Mouse (Mus musculus): Measurements from ENCODE around the gene Gm9573.

The Gm9573 gene

DNA sequence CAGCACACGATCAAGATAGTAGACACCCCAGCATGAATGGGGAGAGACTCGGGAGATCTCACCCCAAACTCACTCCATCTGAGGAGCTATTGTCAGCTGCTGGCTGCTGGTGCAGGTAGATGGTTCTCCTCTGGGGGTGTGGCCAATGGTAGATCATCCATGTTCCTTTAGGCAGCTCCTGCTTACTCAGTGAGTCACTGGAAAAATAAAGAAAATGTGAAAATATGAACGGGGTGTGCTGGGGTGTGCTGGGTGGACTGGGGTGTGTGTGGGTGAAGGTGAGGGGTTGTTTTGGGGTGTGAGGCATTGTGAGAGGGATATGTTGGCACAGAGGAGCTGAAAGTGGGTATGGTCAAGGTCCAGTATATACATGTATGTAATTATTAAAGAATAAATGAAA, 29.0 kb downstream of the Gm9573 start:
- ATAC-seq (ENCODE audit: insufficient number of reproducible peaks, low FRiP score, low TSS enrichment): no peak

DNA sequence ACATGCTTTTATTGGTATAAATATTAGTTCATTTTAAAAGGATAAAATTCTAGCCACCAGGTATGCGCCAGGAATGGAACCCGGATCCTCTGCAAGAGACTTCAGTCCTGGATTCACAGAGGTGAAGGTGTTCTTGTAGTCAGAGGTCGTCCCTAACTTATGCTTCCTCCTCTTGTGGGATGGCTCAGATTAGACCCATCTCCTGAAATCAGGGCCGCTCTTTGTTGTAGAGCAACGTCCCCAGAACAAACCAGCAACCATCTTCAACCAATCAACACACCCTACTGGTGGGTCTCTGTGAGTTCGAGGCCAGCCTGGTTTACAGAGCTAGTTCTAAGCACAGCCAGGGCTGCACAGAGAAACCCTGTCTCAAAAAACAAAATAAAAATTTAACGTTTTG, 32.0 kb downstream of the Gm9573 start:
- ATAC-seq (ENCODE audit: insufficient number of reproducible peaks, low FRiP score, low TSS enrichment): no peak

DNA sequence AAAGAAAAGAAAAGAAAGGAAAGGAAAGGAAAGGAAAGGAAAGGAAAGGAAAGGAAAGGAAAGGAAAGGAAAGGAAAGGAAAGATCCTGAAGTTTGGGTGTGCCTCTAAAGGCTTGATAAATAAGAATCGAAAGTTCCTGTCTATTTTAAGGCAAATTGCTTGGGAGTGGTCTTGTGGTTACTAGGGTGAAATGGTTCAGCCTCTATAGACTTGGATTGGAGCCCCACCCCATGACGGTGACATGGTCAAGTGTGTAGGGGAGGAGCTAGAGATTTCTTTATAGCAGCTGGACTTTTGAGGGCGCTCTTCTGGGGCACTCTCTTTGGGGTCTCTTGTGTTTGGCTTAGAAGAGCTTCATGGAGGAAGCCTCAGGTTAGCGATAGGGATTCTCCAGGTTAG, 32.7 kb downstream of the Gm9573 start:
- ATAC-seq (ENCODE audit: insufficient number of reproducible peaks, low FRiP score, low TSS enrichment): no peak

DNA sequence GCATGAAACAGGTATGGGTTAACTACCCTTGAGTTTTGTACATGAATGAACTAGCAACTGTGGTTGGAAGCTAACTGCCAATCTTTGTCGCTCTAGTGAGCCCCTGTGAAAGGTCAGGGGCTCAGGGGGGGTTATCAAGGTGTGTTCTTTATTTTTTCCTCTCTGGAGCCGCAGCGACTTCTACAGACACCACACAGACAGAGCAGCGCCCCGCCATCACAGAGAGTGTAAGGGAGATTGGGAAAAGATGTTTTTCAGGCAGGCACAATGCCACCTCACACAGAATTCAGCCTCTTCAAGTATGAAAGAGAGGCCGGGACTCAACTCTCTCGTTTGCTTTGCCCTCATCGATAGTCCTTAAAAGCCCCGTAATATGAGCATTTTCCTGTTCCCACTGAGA, 34.3 kb downstream of the Gm9573 start:
- ATAC-seq (ENCODE audit: insufficient number of reproducible peaks, low FRiP score, low TSS enrichment): no peak

DNA sequence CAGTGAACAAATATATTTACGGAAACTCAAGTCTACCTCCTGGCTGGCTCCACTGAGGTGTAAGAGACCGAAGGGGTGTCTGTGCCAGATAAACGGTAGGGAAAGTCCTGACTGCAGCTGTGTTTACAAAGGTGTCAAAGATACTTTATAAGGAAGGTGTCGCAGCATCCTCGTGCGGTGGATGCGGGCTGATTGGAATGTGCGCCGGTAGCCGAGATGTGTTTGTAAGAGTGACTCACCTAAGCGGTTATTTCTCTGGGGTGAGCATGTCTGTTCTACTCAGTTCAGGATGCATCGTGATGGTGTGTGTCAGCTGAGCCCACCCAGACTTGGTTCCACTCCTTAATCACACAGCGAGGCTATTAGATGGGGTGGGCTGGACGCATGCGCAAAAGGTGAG, 34.7 kb downstream of the Gm9573 start:
- no peak for ATAC-seq (ENCODE audit: insufficient number of reproducible peaks, low FRiP score, low TSS enrichment)

DNA sequence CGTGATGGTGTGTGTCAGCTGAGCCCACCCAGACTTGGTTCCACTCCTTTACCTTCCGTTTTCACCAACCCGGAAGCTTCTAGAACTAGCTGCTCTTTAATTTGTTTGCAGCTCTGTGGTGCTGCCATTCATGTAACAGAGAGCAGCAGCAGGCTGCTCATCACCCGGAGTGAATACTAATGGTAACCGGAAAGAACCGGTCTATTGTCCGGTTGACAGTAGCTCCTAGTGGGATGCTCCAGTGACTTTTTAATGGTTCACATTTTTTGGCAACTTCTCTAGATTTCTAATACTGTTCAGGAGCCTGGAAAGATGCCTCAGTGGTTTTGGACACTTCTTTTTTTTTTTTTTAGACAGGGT, 35.2 kb downstream of the Gm9573 start:
- ATAC-seq (ENCODE audit: insufficient number of reproducible peaks, low FRiP score, low TSS enrichment): no peak

DNA sequence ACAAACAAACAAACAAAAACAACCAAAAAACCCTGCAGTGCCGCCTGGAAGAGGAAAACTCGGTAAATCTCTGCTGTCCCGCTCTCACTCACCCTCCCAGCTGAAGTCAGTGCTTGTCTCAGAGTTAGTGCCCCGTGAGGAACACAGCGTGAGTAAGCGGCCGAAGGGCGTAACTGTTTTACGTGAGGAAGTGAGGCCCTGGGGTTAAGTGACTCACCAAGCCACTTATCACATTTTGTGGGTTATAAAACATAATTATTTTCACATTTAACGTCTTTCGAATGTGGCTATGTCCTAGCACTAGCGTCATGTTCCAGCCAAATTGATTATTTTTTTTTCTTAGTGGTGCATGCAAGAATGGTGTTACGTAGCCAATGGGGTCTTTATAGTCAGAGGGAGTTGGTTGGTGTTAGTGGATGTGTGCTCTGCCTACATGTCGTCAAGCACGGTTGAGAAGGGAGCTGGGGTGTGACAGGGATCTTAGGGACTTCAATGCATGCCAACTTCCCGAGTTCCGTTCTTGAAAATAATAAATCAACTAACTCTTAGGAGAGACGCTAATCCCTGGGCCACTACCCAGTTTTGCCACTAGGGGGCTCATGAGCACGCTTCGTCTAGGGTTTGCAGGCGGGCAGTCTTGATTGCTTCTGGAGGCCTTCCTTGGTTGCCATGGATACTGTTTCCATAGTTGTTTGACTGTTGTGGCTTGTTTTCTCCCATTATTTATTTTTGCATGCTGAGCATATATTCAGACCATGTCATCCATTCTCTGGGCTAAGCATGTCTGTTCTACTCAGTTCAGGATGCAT, 35.8 kb downstream of the Gm9573 start:
- peak; percentile 20; the same call in 1 of the 2 replicates for ATAC-seq (ENCODE audit: insufficient number of reproducible peaks, low FRiP score, low TSS enrichment)

DNA sequence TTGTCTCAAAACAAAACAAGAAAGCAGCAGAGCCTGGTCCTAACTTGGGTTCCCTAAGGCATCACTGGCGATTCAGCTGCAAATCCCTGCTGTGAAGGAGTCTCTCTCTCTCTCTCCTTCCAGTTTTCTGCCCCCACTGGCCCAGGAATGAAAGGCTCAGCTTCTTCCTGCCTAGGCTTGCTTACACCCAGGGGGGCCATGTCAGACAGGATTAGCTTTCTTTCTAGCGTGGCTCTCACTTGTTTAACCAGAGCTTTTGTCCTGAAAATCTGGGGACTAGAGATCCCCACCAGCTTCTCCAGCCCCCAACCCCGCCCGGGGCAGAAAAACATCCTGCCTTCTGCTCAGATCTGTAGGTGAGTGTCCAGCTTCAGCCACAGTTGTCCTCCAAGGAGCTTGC, 38.0 kb downstream of the Gm9573 start:
- ATAC-seq (ENCODE audit: insufficient number of reproducible peaks, low FRiP score, low TSS enrichment): no peak

DNA sequence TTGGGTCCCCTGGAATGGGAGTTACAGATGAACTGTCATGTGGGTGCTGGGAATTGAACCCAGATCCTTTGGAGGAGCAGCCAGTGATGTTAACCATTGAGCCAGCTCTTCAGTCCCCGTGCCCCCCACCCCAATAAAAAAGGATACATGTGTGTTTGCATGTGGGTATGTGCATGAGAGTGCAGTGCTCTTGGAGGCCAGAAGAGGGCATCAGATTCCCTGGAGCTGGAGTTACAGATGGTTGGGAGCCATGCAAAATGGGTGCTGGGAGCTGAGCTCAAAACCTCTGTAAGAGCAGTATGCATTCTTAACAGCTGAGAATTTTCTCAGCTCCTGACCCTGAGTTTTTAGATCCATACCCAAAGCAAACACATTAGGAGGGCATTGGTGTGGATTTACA, 39.1 kb downstream of the Gm9573 start:
- no peak for ATAC-seq (ENCODE audit: insufficient number of reproducible peaks, low FRiP score, low TSS enrichment)

DNA sequence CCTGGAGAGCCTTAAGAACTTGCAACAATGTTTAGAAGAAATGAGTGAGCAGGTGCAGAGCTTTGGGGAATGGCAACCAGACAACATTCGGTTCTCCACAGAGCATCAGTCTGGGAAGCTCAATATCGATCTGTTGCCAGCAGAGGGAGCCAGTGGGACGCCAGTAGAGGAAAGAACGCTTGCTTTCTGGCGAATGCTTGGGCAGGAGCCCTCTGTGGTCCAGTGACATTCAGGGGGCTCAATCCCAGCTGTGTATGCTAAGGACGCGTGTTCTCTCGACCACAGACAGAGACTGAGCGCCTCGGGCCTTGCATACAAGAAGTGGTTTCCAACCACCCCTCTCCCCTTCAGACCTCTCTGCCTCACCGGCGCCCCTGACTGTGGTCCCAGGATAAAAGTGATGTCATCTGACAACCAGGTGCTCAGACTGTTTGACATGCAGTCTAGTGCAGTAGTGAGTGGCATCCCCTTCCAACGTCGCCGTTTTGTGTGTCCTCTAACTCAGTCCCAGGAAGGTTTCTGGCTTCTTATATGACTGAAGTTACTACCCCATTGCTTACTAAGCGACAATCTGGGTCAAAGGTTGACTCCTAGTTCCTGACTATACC, 42.0 kb downstream of the Gm9573 start:
- ATAC-seq (ENCODE audit: insufficient number of reproducible peaks, low FRiP score, low TSS enrichment): peak; percentile 40; the same call in 1 of the 2 replicates

DNA sequence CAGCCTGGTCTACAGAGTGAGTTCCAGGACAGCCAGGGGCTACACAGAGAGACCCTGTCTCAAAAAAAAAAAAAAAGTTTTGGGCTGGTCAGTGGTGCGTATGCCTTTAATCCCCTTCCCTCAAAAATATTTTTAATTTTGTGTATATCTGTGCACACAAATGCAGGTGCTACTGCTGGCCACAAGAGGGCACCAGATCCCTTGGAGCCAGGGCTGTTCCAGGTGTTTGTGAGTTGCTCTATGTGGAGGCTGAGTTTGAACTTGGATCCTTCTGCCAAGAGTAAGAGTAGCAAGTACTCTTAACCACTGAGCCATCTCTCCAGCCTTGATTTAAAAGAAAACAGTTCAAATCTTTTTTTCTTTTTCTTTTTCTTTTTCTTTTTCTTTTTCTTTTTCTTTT, 43.5 kb downstream of the Gm9573 start:
- ATAC-seq (ENCODE audit: insufficient number of reproducible peaks, low FRiP score, low TSS enrichment): no peak

DNA sequence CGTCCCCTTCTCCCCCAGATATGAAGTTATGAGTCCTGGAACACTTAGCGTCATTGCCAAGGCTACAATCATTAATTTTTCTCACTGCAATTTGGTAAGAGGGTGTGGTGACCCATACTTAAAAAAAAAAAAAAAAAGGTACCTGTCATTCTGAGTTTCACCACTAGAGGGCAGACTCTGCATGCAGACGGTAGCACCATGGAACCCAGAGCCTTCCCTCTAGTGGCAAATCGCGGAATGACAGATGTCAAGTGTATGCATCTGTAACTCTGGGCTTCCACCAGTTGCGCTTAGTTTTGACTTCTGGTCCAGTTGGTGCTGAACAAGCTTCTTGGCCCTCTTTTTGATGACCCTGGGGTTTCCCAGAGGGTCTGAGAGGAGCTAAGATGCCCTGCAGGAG, 48.2 kb downstream of the Gm9573 start:
- ATAC-seq (ENCODE audit: insufficient number of reproducible peaks, low FRiP score, low TSS enrichment): no peak

DNA sequence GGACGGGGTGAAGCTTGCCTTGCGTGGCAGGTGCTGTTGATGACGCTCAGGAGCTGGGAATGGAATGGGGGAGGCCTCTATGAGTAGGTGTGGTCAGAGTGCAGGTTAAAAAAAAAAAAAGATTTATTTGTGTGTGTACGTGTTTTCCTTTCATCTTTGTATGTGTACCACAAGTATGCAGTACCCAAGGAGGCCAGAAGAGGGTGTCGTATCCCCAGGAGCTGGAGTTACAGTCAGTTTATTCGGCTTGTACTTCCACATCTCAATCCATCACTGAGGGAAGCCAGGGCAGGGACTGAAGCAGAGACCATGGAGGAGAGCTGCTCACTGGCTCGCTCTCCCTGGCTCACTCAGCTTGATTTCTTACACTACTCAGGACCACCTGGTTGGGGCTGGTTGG, 55.0 kb downstream of the Gm9573 start:
- no peak for ATAC-seq (ENCODE audit: insufficient number of reproducible peaks, low FRiP score, low TSS enrichment)

DNA sequence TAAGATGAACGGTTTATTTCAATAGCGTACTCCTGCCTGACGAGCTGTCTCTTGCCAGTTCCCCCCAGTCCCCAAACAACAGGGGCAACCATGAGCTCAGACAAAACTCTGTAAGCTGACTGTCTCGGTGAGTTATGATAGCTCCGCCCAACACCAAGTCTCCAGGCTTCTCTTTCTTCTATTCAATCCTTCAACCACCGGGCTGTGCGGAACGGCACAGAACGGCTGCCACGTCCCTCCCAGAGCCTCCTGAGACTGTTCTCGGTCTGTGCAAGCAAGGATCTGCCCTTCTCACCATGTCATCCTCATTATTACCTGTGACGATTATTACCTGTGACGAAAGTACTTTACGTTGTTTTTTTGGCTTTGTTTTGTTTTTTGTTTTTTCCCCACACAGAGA, 55.6 kb downstream of the Gm9573 start:
- no peak for ATAC-seq (ENCODE audit: insufficient number of reproducible peaks, low FRiP score, low TSS enrichment)

DNA sequence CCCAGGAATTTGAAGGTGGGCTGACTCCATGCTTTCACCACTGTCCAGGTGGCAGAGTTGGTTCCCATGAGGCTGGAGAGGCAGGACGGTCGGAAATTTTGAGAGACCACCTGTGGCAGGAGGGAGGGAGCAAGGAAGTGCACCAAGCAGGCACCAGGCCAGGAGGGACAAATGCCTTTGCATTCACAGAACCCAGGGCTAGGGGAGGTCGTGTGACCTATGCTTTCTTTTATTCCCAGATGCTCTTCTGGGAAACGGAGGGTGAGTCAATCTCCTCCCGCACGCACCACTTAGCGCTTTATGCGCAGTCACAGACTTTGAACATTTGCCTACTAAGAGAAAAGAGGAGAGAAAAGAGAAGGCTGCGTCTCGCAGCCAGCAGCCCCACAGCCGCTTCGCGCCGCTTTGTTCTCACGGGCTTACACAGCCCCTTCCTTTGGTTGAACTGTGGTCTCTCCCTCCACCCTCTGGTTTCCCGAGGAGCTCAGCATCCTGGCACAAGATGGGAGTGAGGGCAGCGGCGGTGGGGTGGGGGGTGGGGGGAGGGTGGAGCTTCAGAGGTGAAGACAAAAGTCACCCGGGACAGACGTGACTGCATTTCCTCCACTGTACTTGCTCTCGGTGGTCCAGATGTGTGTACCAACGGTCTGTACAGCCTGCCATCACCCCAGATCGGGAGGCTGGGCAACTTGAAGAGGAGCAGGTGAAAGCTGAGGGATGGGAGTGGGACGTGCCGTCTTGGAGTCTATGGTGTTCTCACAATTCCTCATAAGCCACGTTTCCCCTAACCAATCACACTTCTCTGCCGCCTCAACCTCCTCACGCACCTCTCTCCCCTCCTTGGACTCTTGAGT, 57.1 kb downstream of the Gm9573 start:
- no peak for ATAC-seq (ENCODE audit: insufficient number of reproducible peaks, low FRiP score, low TSS enrichment)
